Mouse (Mus musculus) forebrain, embryonic 12.5 days (tissue): ENCODE measurements around the gene Gm21936. TPM values are rescaled to one million over a fixed set of nuclear protein-coding genes. Genes with fewer than 3 reads are reported as not detected.
"Not testable (repeated sequence)": the region's sequence is repeated elsewhere in the genome, so short reads cannot be mapped to it uniquely, and the experiment has no call there.

Source experiments
- ATAC-seq: fragments of 200-750 bp; cut with Nextera tagmentation; 2 replicates; pipeline ENCODE4 v1.8.0; 2017; ENCODE audit warnings: moderate TSS enrichment; ENCODE audit not compliant: low FRiP score
- H3K27ac ChIP-seq: fragments of 300-500 bp; sonication (generic); 2 replicates; pipeline ENCODE4 v1.5.1; 2016; ENCODE audit warnings: mild to moderate bottlenecking
- H3K27me3 ChIP-seq: fragments of 300-500 bp; sonication (generic); 2 replicates; pipeline ENCODE4 v1.6.1; 2016; ENCODE audit warnings: mild to moderate bottlenecking
- H3K36me3 ChIP-seq: fragments of 300-500 bp; sonication (generic); replicated peaks from 2 replicates; pipeline ENCODE4 v1.6.1; 2016; ENCODE audit warnings: mild to moderate bottlenecking
- H3K4me1 ChIP-seq: fragments of 300-500 bp; sonication (generic); 2 replicates; pipeline ENCODE4 v1.6.1; 2016
- H3K4me2 ChIP-seq: fragments of 300-500 bp; sonication (generic); 2 replicates; pipeline ENCODE4 v1.6.1; 2016; ENCODE audit warnings: mild to moderate bottlenecking, moderate library complexity
- H3K4me3 ChIP-seq: fragments of 300-500 bp; sonication (generic); replicated peaks from 2 replicates; pipeline ENCODE4 v1.5.1; 2016; ENCODE audit warnings: mild to moderate bottlenecking
- H3K9ac ChIP-seq: fragments of 300-500 bp; sonication (generic); 2 replicates; pipeline ENCODE4 v1.6.1; 2016; ENCODE audit warnings: mild to moderate bottlenecking
- H3K9me3 ChIP-seq: fragments of 300-500 bp; sonication (generic); 2 replicates; pipeline ENCODE4 v1.6.1; 2016
- WGBS: fragments of 180-500 bp; shearing (Covaris S2); methylation state at CpG from one replicate; pipeline ENCODE4 v1.1.7; 2016; 5-methylcytosine and 5-hydroxymethylcytosine counted together
- polyA plus RNA-seq: library from polyadenylated mRNA; unstranded; fragments of >200 nt; fragmentation: Nextera tagmentation; extraction: Ambion mirVana; gene quantifications from 2 replicates; pipeline ENCODE4 v1.2.1, GENCODE M21; 2016

Gene Gm21936
- not detected in 2 replicates for polyA plus RNA-seq

GRCm38 (mm10) chr12:87795212-87795611 lies at the start of gene Gm21936:
TSS of gene Gm21936 (plus strand) at chr12:87795512.
- H3K4me1 ChIP-seq, H3K4me3 ChIP-seq, H3K4me2 ChIP-seq, ATAC-seq, H3K9me3 ChIP-seq, H3K36me3 ChIP-seq, H3K9ac ChIP-seq, H3K27ac ChIP-seq, H3K27me3 ChIP-seq: not testable (repeated sequence)
- WGBS, result 95% methylated on average over 1 of the region's 1 CpGs

GRCm38 (mm10) chr12:87775655-87776054 lies 19.7 kb upstream of the Gm21936 start, which contains the start of gene Gm21319:
TSS of gene Gm21319 (minus strand) at chr12:87775755.
- not testable (repeated sequence) for H3K27ac ChIP-seq, H3K9ac ChIP-seq, H3K4me2 ChIP-seq, ATAC-seq, H3K4me3 ChIP-seq, H3K27me3 ChIP-seq, H3K9me3 ChIP-seq, H3K36me3 ChIP-seq, H3K4me1 ChIP-seq
- 91% methylated on average over 4 of the region's 4 CpGs for WGBS

GRCm38 (mm10) chr12:87797971-87798370 lies 2.7 kb downstream of the Gm21936 start:
- not testable (repeated sequence) for H3K4me2 ChIP-seq

GRCm38 (mm10) chr12:87816277-87816676 lies 21.0 kb downstream of the Gm21936 start, which contains the start of gene BB287469:
TSS of gene BB287469 (plus strand) at chr12:87816577.
- H3K36me3 ChIP-seq, H3K4me3 ChIP-seq, H3K27ac ChIP-seq, H3K27me3 ChIP-seq, H3K4me2 ChIP-seq, H3K4me1 ChIP-seq, H3K9ac ChIP-seq, H3K9me3 ChIP-seq, ATAC-seq: not testable (repeated sequence)
- WGBS, result 83% methylated on average over 5 of the region's 6 CpGs

More at GRCm38 (mm10) chr12:87797971-87798370, 2.7 kb downstream of the Gm21936 start:
- not testable (repeated sequence) for ATAC-seq, H3K27ac ChIP-seq, H3K4me1 ChIP-seq, H3K9me3 ChIP-seq, H3K36me3 ChIP-seq, H3K4me3 ChIP-seq, H3K27me3 ChIP-seq, H3K9ac ChIP-seq
- WGBS, result 92% methylated on average over 5 of the region's 5 CpGs

- not testable (repeated sequence) for H3K4me1 ChIP-seq, H3K27me3 ChIP-seq, H3K27ac ChIP-seq, H3K4me3 ChIP-seq, H3K4me2 ChIP-seq, ATAC-seq, H3K9me3 ChIP-seq, H3K9ac ChIP-seq, H3K36me3 ChIP-seq
- WGBS, result 81% methylated on average over 1 of the region's 2 CpGs
Observed at GRCm38 (mm10) chr12:87842239-87842638, 46.9 kb downstream of the Gm21936 start, which contains the start of gene Gm2001. TSS of gene Gm2001 (minus strand) at chr12:87842339.

Other genes with a start within 250 kb of the Gm21936 start
- gene Oog1, start 192.8 kb upstream of the Gm21936 start, polyA plus RNA-seq, result not detected in 2 replicates
- gene Gm4027, start 176.6 kb upstream of the Gm21936 start, polyA plus RNA-seq, result not detected in 2 replicates
- gene Gm16381, start 150.9 kb upstream of the Gm21936 start, polyA plus RNA-seq, result not detected in 2 replicates
- gene Gm21319, start 19.8 kb upstream of the Gm21936 start, polyA plus RNA-seq, result not detected in 2 replicates
- gene BB287469, start 21.1 kb downstream of the Gm21936 start, polyA plus RNA-seq, result not detected in 2 replicates
- gene Gm2001, start 46.8 kb downstream of the Gm21936 start, polyA plus RNA-seq, result not detected in 2 replicates
- not detected in 2 replicates for gene Gm2016, start 78.6 kb downstream of the Gm21936 start, polyA plus RNA-seq
- not detected in 2 replicates for gene Gm2022, start 99.9 kb downstream of the Gm21936 start, polyA plus RNA-seq
- not detected in 2 replicates for gene Gm2035, start 124.3 kb downstream of the Gm21936 start, polyA plus RNA-seq
- not detected in 2 replicates for gene Gm2042, start 158.6 kb downstream of the Gm21936 start, polyA plus RNA-seq
- not detected in 2 replicates for gene Gm2075, start 216.3 kb downstream of the Gm21936 start, polyA plus RNA-seq
- gene Gm6803, start 223.3 kb downstream of the Gm21936 start, polyA plus RNA-seq, result not detected in 2 replicates
- not detected in 2 replicates for gene Gm2056, start 231.5 kb downstream of the Gm21936 start, polyA plus RNA-seq